26 mouse cellular contexts compared by ENCODE assay signal in the genomic region with DNA sequence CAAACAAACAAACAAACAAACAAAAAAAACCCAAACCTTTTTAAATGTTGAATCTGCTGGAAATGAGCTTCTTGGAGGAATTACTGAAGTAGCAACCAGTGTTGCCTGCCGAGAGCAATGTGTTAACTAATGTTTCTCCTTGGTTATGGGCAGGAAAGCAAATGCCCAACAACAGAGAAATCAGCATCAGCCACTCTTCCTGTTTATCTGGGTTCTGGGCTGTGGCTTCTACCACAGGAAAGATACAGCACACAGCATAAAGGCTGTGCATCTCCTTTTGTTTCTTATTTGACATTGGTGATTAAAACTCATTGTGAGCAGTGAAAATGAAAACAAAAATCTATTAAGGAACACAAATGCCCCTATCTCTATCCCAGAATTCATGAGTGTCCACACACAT.
DNase-seq lines count a peak whose midpoint lies in the region; ATAC-seq lines count a peak whose summit lies in the region.
"Had no signal": no experiment of that assay in that cellular context is flagged by ENCODE, and none has a peak within 500 bp of the region (broad histone marks: within the 10 kb centered on the region; RNA-seq: fewer than 3 reads in every experiment).

No protein-coding gene starts in this region.

- DNase-seq in thymus, postnatal 0 days (ENCODE audit: low spot score) = peak; percentile 4
- no peak for DNase-seq in thymus, postnatal 14 days
- DNase-seq in MN1 (ENCODE audit: low spot score) = no peak
- DNase-seq in embryo, embryonic 11 days = no peak
- DNase-seq in ovary, postnatal 14 days (ENCODE audit: low spot score) = no peak
- DNase-seq: adrenal gland, adult 8-10 months; cerebellum, adult 8-10 months; cerebellum, postnatal 36 days; forebrain, postnatal 0 days; gastrocnemius, postnatal 10 days; heart, postnatal 14 days; kidney, adult 11 months; kidney, postnatal 25 days; liver; midbrain, embryonic 14.5 days; retina, postnatal 1 day; right cerebral cortex, postnatal 14 days; thymus, postnatal 25 days had no signal

- H3K36me3 ChIP-seq in megakaryocyte, embryonic 14.5 days (replicated peaks; ENCODE audit: low read length) = no peaks in the 10 kb centered on the region
- H3K36me3 ChIP-seq: embryonic facial prominence, embryonic 13.5 days; forebrain, embryonic 10.5 days; G1E; hindbrain, embryonic 13.5 days; lung, embryonic 15.5 days; stomach, embryonic 15.5 days had no signal

- ATAC-seq in common myeloid progenitor, adult 5-6 weeks (replicated peaks; ENCODE audit: low read depth, poor library complexity, severe bottlenecking) = peak; percentile 99
- ATAC-seq: forebrain, postnatal 0 days had no signal

- H3K4me3 ChIP-seq in megakaryocyte, embryonic 14.5 days (replicated peaks) = peak overlapping the region; percentile 7
- H3K4me3 ChIP-seq: embryonic facial prominence, embryonic 13.5 days; forebrain, embryonic 10.5 days; hindbrain, embryonic 13.5 days; lung, embryonic 15.5 days; stomach, embryonic 15.5 days had no signal

- peaks cover 15% of the 10 kb centered on the region for H3K9me3 ChIP-seq in megakaryocyte, embryonic 14.5 days
- H3K9me3 ChIP-seq: embryonic facial prominence, embryonic 13.5 days; forebrain, embryonic 10.5 days; G1E; hindbrain, embryonic 13.5 days; lung, embryonic 15.5 days; stomach, embryonic 15.5 days had no signal

- peaks cover 28% of the 10 kb centered on the region for H3K4me1 ChIP-seq in megakaryocyte, embryonic 14.5 days
- H3K4me1 ChIP-seq: embryonic facial prominence, embryonic 13.5 days; forebrain, embryonic 10.5 days; hindbrain, embryonic 13.5 days; lung, embryonic 15.5 days; stomach, embryonic 15.5 days had no signal

- peaks cover 62% of the 10 kb centered on the region for H3K27me3 ChIP-seq in megakaryocyte, embryonic 14.5 days (replicated peaks)
- H3K27me3 ChIP-seq: embryonic facial prominence, embryonic 13.5 days; hindbrain, embryonic 13.5 days; lung, embryonic 15.5 days; stomach, embryonic 15.5 days had no signal
